Mouse (Mus musculus): ENCODE data around the gene Gfy. TPM values are rescaled to one million over a fixed set of nuclear protein-coding genes. Genes with fewer than 3 reads are reported as not detected.

The Gfy gene
- polyA plus RNA-seq, 1 experiment from 2014 or later, result not detected

DNA sequence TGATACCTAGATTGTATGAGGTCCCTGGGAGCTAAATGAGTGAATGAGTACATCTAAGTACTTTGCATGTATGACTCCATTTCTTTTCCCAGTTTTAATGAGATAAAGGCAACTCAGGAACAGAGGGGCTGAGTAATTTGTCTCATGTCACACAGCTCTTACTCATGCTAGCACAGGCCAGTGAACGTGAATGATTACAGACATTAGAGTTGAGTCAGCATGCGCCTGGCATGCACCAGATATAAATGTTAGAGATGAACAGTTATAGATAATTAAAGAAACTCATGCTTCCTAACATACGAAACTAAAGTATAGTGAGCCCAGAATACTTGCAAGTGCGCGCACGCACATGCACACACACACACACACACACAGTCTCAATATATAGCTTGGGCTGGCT lies 10.8 kb upstream of the Gfy start:
- ATAC-seq (no peak), DNase-seq (ENCODE audit: low spot score) (no peak)
- Histone ChIP-seq H3K4me1 (ENCODE audit: control insufficient read depth, insufficient read depth, low read length) (no peaks in the 10 kb centered on the region), H3K9ac (ENCODE audit: low read length) (no peak overlapping the region), H3K36me3 (ENCODE audit: control insufficient read depth, insufficient read depth, low read length) (no peaks in the 10 kb centered on the region), H3K4me3 (ENCODE audit: low read depth, low read length) (no peak overlapping the region), H3K4me2 (ENCODE audit: low read length) (no peak overlapping the region), H3K27me3 (replicated peaks; ENCODE audit: control insufficient read depth, insufficient read depth, low read length) (0 out of 2 replicates have a peak, but pooled peaks cover 3% of the 10 kb centered on the region), H3K9me3 (replicated peaks; ENCODE audit: control insufficient read depth, low read length) (no peaks in the 10 kb centered on the region), H3K27ac (ENCODE audit: low read depth, low read length) (no peak overlapping the region)
- 90% methylated on average over 6 of the region's 6 CpGs for WGBS

DNA sequence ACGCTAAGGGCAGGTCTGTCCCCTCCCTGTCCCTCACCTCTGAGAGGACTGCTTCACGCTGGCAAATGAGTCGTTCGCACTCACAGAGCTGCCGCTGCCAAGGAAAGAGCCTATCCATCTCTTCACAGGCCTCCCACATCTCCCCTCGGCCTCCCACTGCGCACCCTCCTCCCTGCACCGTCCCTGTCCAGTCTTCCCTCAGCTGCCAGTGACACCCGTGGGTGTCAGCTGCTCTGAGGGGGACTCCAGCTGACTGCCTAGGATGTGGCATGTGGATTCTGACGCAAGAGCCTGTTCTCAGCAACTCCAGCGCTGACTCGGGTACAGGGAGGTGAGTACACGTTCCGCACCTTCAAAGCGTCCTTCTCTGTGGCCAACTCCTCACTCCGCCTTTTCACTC lies 10.2 kb upstream of the Gfy start:
- Histone ChIP-seq H3K27ac (ENCODE audit: low read depth, low read length) (no peak overlapping the region), H3K9me3 (replicated peaks; ENCODE audit: control insufficient read depth, low read length) (no peaks in the 10 kb centered on the region), H3K4me3 (ENCODE audit: low read depth, low read length) (no peak overlapping the region), H3K4me2 (ENCODE audit: low read length) (no peak overlapping the region), H3K36me3 (ENCODE audit: control insufficient read depth, insufficient read depth, low read length) (no peaks in the 10 kb centered on the region), H3K4me1 (ENCODE audit: control insufficient read depth, insufficient read depth, low read length) (no peaks in the 10 kb centered on the region), H3K9ac (ENCODE audit: low read length) (no peak overlapping the region), H3K27me3 (replicated peaks; ENCODE audit: control insufficient read depth, insufficient read depth, low read length) (peaks cover 6% of the 10 kb centered on the region; the same call in 1 of the 2 replicates)
- DNase-seq (ENCODE audit: low spot score) (no peak), ATAC-seq (no peak)
- 55% methylated on average over 16 of the region's 16 CpGs for WGBS

DNA sequence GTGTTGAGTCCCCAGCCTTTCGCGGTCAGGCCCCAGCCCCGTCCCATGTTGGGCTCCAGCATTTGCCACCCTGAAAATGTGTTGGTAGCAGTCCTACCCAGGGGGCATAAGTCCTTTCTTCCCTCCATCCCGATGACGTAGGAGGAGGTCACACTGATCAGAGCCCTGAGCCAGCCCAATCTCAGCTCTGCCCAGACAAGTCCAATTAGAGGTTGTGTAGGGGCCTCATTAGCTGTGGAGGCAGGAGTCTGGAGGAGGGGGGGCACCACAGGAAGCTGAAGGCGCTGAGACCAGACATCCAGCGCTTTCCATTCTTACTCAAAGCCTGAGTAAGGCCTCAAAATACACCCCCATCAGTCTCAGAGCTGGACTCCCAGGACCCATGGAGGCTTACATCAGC lies 6.6 kb upstream of the Gfy start:
- no peaks in the 10 kb centered on the region for H3K9me3 ChIP-seq (replicated peaks; ENCODE audit: control insufficient read depth, low read length)
- H3K36me3 ChIP-seq (ENCODE audit: control insufficient read depth, insufficient read depth, low read length), result no peaks in the 10 kb centered on the region
- peaks cover 7% of the 10 kb centered on the region; the same call in 1 of the 2 replicates for H3K4me1 ChIP-seq (ENCODE audit: control insufficient read depth, insufficient read depth, low read length)
- no peak overlapping the region for H3K9ac ChIP-seq (ENCODE audit: low read length)
- WGBS, result 44% methylated on average over 7 of the region's 7 CpGs
- H3K4me3 ChIP-seq (ENCODE audit: low read depth, low read length), result no peak overlapping the region
- no peak overlapping the region for H3K27ac ChIP-seq (ENCODE audit: low read depth, low read length)
- H3K4me2 ChIP-seq (ENCODE audit: low read length), result no peak overlapping the region
- ATAC-seq (no peak), DNase-seq (ENCODE audit: low spot score) (no peak)
- peaks cover 42% of the 10 kb centered on the region for H3K27me3 ChIP-seq (replicated peaks; ENCODE audit: control insufficient read depth, insufficient read depth, low read length)

DNA sequence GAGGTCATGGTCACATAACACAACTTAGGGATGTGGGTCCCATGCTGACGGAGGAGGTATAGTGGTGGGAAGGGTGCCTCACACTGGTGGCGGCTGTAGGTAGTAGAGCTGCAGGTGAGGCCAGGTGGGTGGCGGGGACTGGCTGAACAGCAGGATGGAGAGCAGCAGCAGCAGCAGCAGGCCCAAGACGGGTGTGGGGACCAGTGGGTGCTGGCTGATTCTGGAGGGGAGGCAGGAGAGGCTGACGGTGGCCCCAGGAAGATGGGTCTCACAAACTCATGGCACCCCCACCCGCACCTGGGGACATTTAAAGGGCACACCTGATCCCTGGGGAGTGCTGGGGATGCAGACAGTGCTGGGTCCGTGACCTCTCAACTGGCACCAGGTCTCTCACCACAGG lies 4.3 kb upstream of the Gfy start:
- Histone ChIP-seq H3K4me2 (ENCODE audit: low read length) (no peak overlapping the region), H3K9ac (ENCODE audit: low read length) (no peak overlapping the region), H3K4me1 (ENCODE audit: control insufficient read depth, insufficient read depth, low read length) (peaks cover 7% of the 10 kb centered on the region; the same call in 1 of the 2 replicates), H3K27ac (ENCODE audit: low read depth, low read length) (no peak overlapping the region), H3K36me3 (ENCODE audit: control insufficient read depth, insufficient read depth, low read length) (no peaks in the 10 kb centered on the region), H3K9me3 (replicated peaks; ENCODE audit: control insufficient read depth, low read length) (no peaks in the 10 kb centered on the region), H3K27me3 (replicated peaks; ENCODE audit: control insufficient read depth, insufficient read depth, low read length) (peaks cover 62% of the 10 kb centered on the region), H3K4me3 (ENCODE audit: low read depth, low read length) (no peak overlapping the region)
- no peak for DNase-seq (ENCODE audit: low spot score)
- ATAC-seq, result no peak
- 58% methylated on average over 7 of the region's 7 CpGs for WGBS

DNA sequence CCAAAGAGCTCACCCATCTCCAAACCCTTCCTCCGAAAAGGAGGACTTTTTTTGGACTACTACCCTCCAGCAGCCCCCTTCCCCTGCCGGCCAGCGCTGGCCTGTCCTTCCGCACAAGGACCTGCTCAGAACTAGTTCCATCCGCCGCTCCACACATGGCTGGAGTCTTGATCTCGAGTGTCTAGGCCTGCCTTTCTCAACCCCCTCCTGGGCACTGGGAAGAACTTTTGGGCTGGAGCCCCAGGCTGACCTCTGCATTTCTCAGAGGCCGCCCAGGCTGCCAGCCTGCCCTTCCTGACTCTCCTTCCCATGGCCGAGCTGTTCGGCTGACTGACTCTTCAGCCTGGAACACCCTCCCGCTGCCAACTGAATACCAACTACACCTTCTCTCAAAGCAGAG lies 3.2 kb upstream of the Gfy start:
- DNase-seq (ENCODE audit: low spot score), result no peak
- Histone ChIP-seq H3K4me3 (ENCODE audit: low read depth, low read length) (peak overlapping the region; percentile 19), H3K27ac (ENCODE audit: low read depth, low read length) (no peak overlapping the region), H3K27me3 (replicated peaks; ENCODE audit: control insufficient read depth, insufficient read depth, low read length) (peaks cover 71% of the 10 kb centered on the region), H3K4me2 (ENCODE audit: low read length) (peak overlapping the region; percentile 50), H3K9me3 (replicated peaks; ENCODE audit: control insufficient read depth, low read length) (no peaks in the 10 kb centered on the region), H3K4me1 (ENCODE audit: control insufficient read depth, insufficient read depth, low read length) (peaks cover 7% of the 10 kb centered on the region; the same call in 1 of the 2 replicates), H3K9ac (ENCODE audit: low read length) (peak overlapping the region; percentile 26; the same call in 1 of the 2 replicates), H3K36me3 (ENCODE audit: control insufficient read depth, insufficient read depth, low read length) (no peaks in the 10 kb centered on the region)
- 0 out of 2 replicates have a peak, but pooled peaks have one; percentile 26 for ATAC-seq
- WGBS, result 19% methylated on average over 11 of the region's 11 CpGs

DNA sequence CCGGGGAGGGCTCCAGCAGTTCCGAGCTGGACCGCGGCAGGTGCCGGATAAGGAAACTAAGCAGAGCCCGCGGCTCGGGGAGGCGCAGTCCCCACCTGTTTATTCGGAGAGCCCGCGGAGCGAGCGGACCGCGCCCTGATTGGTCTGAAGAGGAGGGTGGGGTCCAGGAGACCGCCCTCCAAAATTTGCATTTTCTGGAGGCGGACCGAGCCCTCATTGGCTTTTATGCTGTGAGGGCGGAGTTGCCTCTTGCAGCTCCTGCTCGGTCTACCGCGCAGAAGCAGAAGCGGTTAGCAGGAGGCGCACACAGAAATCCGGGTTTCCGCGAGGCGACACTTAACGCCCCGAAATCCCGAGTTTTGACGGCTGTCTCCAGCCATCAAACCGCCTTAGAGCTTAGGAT lies 2.8 kb upstream of the Gfy start:
- H3K4me3 ChIP-seq (ENCODE audit: low read depth, low read length), result peak overlapping the region; percentile 19
- under 1% methylated on average over 34 of the region's 34 CpGs for WGBS
- no peaks in the 10 kb centered on the region for H3K36me3 ChIP-seq (ENCODE audit: control insufficient read depth, insufficient read depth, low read length)
- H3K4me1 ChIP-seq (ENCODE audit: control insufficient read depth, insufficient read depth, low read length), result peaks cover 7% of the 10 kb centered on the region; the same call in 1 of the 2 replicates
- H3K27ac ChIP-seq (ENCODE audit: low read depth, low read length), result no peak overlapping the region
- no peaks in the 10 kb centered on the region for H3K9me3 ChIP-seq (replicated peaks; ENCODE audit: control insufficient read depth, low read length)
- peaks cover 75% of the 10 kb centered on the region for H3K27me3 ChIP-seq (replicated peaks; ENCODE audit: control insufficient read depth, insufficient read depth, low read length)
- peak overlapping the region; percentile 50 for H3K4me2 ChIP-seq (ENCODE audit: low read length)
- DNase-seq (ENCODE audit: low spot score) (peak; percentile 93), ATAC-seq (peak; percentile 94)
- peak overlapping the region; percentile 26; the same call in 1 of the 2 replicates for H3K9ac ChIP-seq (ENCODE audit: low read length)

DNA sequence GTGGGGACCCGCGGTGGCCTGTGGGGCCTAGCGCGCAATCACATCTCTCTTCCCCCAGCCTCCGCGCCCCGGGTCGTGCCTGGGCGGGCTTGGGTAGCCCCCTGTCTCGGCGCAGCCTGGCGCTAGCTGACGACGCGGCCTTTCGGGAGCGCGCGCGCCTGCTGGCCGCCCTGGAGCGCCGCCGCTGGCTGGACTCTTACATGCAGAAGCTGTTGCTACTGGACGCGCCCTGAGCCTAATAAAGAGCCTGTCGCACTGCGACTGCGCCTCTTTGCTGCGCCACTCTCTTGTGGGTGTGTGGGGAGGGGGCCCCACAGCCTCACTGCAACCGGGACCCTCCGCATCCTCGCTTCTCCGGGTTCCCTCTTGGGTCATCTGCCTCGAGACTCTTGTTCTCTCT lies 2.2 kb upstream of the Gfy start:
- H3K4me3 ChIP-seq (ENCODE audit: low read depth, low read length), result peak overlapping the region; percentile 6; the same call in 1 of the 2 replicates
- H3K9me3 ChIP-seq (replicated peaks; ENCODE audit: control insufficient read depth, low read length), result no peaks in the 10 kb centered on the region
- H3K4me2 ChIP-seq (ENCODE audit: low read length), result peak overlapping the region; percentile 50
- DNase-seq (ENCODE audit: low spot score) (no peak), ATAC-seq (no peak; the same call in 1 of the 2 replicates)
- 6% methylated on average over 24 of the region's 35 CpGs for WGBS
- H3K27ac ChIP-seq (ENCODE audit: low read depth, low read length), result no peak overlapping the region
- H3K36me3 ChIP-seq (ENCODE audit: control insufficient read depth, insufficient read depth, low read length), result no peaks in the 10 kb centered on the region
- H3K27me3 ChIP-seq (replicated peaks; ENCODE audit: control insufficient read depth, insufficient read depth, low read length), result peaks cover 81% of the 10 kb centered on the region
- H3K4me1 ChIP-seq (ENCODE audit: control insufficient read depth, insufficient read depth, low read length), result peaks cover 7% of the 10 kb centered on the region; the same call in 1 of the 2 replicates
- no peak overlapping the region for H3K9ac ChIP-seq (ENCODE audit: low read length)

DNA sequence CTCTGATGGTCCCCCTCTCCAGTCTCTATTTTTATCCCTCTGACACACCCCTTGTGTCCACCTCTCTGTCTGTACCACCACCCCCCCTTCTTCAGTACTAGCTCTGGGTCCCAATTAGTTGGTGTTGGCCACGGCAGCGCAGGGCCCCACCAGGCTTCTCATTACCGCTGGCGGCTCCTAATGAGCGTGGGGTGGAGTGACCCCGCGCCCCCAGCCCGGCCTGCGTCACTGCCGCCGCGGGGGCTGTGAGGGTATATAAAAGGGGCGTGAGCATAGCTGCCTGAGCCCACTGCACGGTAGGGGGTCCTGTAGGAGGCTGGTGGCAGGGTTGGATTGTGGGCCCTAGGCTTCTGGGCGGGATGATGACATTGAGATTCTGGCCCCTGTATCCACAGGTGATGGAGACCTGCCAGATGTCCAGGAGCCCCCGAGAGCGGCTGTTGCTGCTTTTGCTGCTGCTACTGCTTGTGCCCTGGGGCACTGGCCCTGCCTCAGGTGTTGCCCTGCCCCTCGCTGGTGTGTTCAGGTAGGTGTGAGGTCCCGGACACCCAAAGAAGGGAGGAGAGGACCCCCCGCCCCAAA lies 1.6 kb upstream of the Gfy start, which contains the start of gene Pth2:
Gene Pth2, plus strand, starts transcription at position 100 of the 582 bp plus-strand sequence.
- peaks cover 87% of the 10 kb centered on the region for H3K27me3 ChIP-seq (replicated peaks; ENCODE audit: control insufficient read depth, insufficient read depth, low read length)
- H3K9me3 ChIP-seq (replicated peaks; ENCODE audit: control insufficient read depth, low read length), result no peaks in the 10 kb centered on the region
- peaks cover 7% of the 10 kb centered on the region; the same call in 1 of the 2 replicates for H3K4me1 ChIP-seq (ENCODE audit: control insufficient read depth, insufficient read depth, low read length)
- no peak for DNase-seq (ENCODE audit: low spot score)
- H3K4me2 ChIP-seq (ENCODE audit: low read length), result peak within 1 kb of the TSS; percentile 50
- H3K9ac ChIP-seq (ENCODE audit: low read length), result no peak within 1 kb of the TSS
- 9% methylated on average over 20 of the region's 20 CpGs for WGBS
- H3K4me3 ChIP-seq (ENCODE audit: low read depth, low read length), result peak within 1 kb of the TSS; percentile 19; the same call in 1 of the 2 replicates
- no peaks in the 10 kb centered on the region for H3K36me3 ChIP-seq (ENCODE audit: control insufficient read depth, insufficient read depth, low read length)
- ATAC-seq, result no peak
- no peak within 1 kb of the TSS for H3K27ac ChIP-seq (ENCODE audit: low read depth, low read length)

DNA sequence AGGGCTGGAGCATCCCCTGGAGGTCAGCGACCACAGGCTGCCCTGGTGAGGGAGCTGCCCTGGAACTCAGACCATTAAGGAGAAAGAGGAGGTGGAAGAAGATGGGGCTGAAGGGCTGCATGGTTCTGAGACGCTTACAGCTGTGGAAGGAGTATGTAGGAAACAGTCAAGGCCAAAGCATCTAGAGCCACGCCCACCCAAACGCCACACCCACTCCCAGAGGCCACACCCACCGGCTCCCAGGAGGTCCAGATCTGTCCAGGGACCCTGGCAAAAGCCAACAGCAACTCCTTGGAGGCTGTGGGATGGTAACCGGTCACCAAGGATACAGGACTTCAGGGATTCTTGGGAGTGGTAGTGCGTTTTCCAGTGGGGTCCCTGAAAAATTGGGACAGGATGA lies 819 bp downstream of the Gfy start:
- Histone ChIP-seq H3K27me3 (replicated peaks; ENCODE audit: control insufficient read depth, insufficient read depth, low read length) (peaks cover 96% of the 10 kb centered on the region), H3K9ac (ENCODE audit: low read length) (no peak overlapping the region), H3K27ac (ENCODE audit: low read depth, low read length) (no peak overlapping the region), H3K4me2 (ENCODE audit: low read length) (no peak overlapping the region), H3K4me3 (ENCODE audit: low read depth, low read length) (no peak overlapping the region), H3K9me3 (replicated peaks; ENCODE audit: control insufficient read depth, low read length) (no peaks in the 10 kb centered on the region), H3K36me3 (ENCODE audit: control insufficient read depth, insufficient read depth, low read length) (no peaks in the 10 kb centered on the region), H3K4me1 (ENCODE audit: control insufficient read depth, insufficient read depth, low read length) (peaks cover 7% of the 10 kb centered on the region; the same call in 1 of the 2 replicates)
- WGBS, result 22% methylated on average over 7 of the region's 7 CpGs
- DNase-seq (ENCODE audit: low spot score) (no peak), ATAC-seq (no peak)
